Mouse (Mus musculus) olfactory bulb, adult 2 months (tissue): ENCODE results near the gene Serpina3k.

ENCODE experiments used
- CTCF ChIP-seq: fragments of 200-500 bp; IDR thresholded peaks from 2 replicates; pipeline ENCODE4 v1.5.1; 2012; ENCODE audit warnings: low read depth, mild to moderate bottlenecking, low read length, moderate library complexity; ENCODE audit not compliant: insufficient read depth
- POLR2A ChIP-seq: fragments of 200-500 bp; IDR thresholded peaks from 2 replicates; pipeline ENCODE4 v1.6.1; 2012; ENCODE audit warnings: mild to moderate bottlenecking, low read depth, low read length, moderate library complexity; ENCODE audit not compliant: insufficient read depth

DNA sequence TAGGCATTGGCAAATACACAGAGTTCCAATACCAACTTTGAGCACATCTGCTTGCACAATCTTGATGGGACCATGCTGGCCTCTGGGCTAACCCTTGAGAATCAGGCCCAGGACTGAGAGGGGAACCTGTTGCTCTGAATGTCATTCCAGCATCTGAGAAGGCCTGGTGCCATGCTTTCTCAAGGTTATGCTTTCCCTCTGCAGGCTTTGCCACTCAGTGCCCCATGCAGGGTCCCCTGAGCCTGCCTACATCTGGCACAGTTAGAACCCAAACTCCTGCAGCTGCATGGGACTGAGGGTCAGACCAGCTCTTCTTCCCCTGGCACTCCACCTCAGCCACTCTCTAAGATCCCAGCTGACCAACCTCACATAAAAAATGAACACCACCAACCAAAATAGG lies 7.4 kb downstream of the Serpina3k start:
- TF ChIP-seq CTCF, result no peak
- no peak for TF ChIP-seq POLR2A
